Mouse (Mus musculus) cerebellum, adult 11 months (tissue): Measurements from ENCODE around the gene Hpdl.
"Not testable (repeated sequence)": the region's sequence is repeated elsewhere in the genome, so short reads cannot be mapped to it uniquely, and the experiment has no call there.

Experiments
- DNase-seq: peaks from one replicate; pipeline ENCODE4 v3.0.0; 2022

Hpdl gene

GRCm38 (mm10) chr4:116821694-116822016, at the start of gene Hpdl:
TSS of gene Hpdl (minus strand) at chr4:116821707.
- no peak for DNase-seq

GRCm38 (mm10) chr4:116869898-116870297, 48.4 kb upstream of the Hpdl start:
- no peak for DNase-seq

GRCm38 (mm10) chr4:116862023-116862422, 40.5 kb upstream of the Hpdl start:
- DNase-seq: no peak

- DNase-seq: no peak
Observed at GRCm38 (mm10) chr4:116859711-116860110, 38.2 kb upstream of the Hpdl start.

- no peak for DNase-seq
Observed at GRCm38 (mm10) chr4:116857203-116857602, 35.7 kb upstream of the Hpdl start.

- no peak for DNase-seq
Observed at GRCm38 (mm10) chr4:116854286-116854685, 32.8 kb upstream of the Hpdl start.

- no peak for DNase-seq
Observed at GRCm38 (mm10) chr4:116849901-116850300, 28.4 kb upstream of the Hpdl start.

- no peak for DNase-seq
Observed at GRCm38 (mm10) chr4:116844324-116844723, 22.8 kb upstream of the Hpdl start.

GRCm38 (mm10) chr4:116840841-116841240, 19.3 kb upstream of the Hpdl start:
- DNase-seq: no peak

- DNase-seq: not testable (repeated sequence)
Observed at GRCm38 (mm10) chr4:116840096-116840495, 18.6 kb upstream of the Hpdl start.

GRCm38 (mm10) chr4:116838999-116839398, 17.5 kb upstream of the Hpdl start:
- no peak for DNase-seq

- DNase-seq: no peak
Observed at GRCm38 (mm10) chr4:116830070-116830368, 8.5 kb upstream of the Hpdl start.

GRCm38 (mm10) chr4:116829364-116830069, 8.0 kb upstream of the Hpdl start:
- no peak for DNase-seq

GRCm38 (mm10) chr4:116827819-116828218, 6.3 kb upstream of the Hpdl start:
- DNase-seq: no peak

- peak; percentile 70 for DNase-seq
Observed at GRCm38 (mm10) chr4:116824541-116825004, 3.1 kb upstream of the Hpdl start.

- DNase-seq: peak; percentile 63
Observed at GRCm38 (mm10) chr4:116820902-116821693, 409 bp downstream of the Hpdl start.

GRCm38 (mm10) chr4:116819968-116820901, 1.3 kb downstream of the Hpdl start:
- DNase-seq: no peak

- DNase-seq: peak; percentile 68
Observed at GRCm38 (mm10) chr4:116817486-116817885, 4.0 kb downstream of the Hpdl start.

- DNase-seq: no peak
Observed at GRCm38 (mm10) chr4:116815276-116815675, 6.2 kb downstream of the Hpdl start.

- DNase-seq: no peak
Observed at GRCm38 (mm10) chr4:116811012-116811411, 10.5 kb downstream of the Hpdl start.

- peak; percentile 91 for DNase-seq
Observed at GRCm38 (mm10) chr4:116807197-116808129, 14.0 kb downstream of the Hpdl start, which contains the start of the genes Toe1 and Mutyh. TSS of gene Toe1 (minus strand) at chr4:116807640. TSS of gene Mutyh (plus strand) at chr4:116807723.

GRCm38 (mm10) chr4:116799901-116800300, 21.6 kb downstream of the Hpdl start:
- DNase-seq: no peak
